Comparison of ENCODE assay signal across 11 mouse cellular contexts in genomic region chr5:115866296-115866695, GRCm38 (mm10). TPM values are rescaled to one million over a fixed set of nuclear protein-coding genes. Genes with fewer than 3 reads are reported as not detected.
DNase-seq lines count a peak whose midpoint lies in the region; ATAC-seq and TF ChIP-seq lines count a peak whose summit lies in the region.
"Had no signal": no experiment of that assay in that cellular context is flagged by ENCODE, and none has a peak within 500 bp of the region (broad histone marks: within the 10 kb centered on the region; RNA-seq: fewer than 3 reads in every experiment).

No protein-coding gene starts in this region.

- TF ChIP-seq CTCF in forebrain, postnatal 0 days (IDR thresholded peaks at IDR 0.05; ENCODE audit: low read depth) = no peak
- TF ChIP-seq CTCF in heart, postnatal 0 days (IDR thresholded peaks at IDR 0.05; ENCODE audit: low read depth) = no peak
- TF ChIP-seq CTCF in lung, embryonic 14.5 days (IDR thresholded peaks at IDR 0.05; ENCODE audit: low read depth) = no peak

- 85% methylated on average over 11 of the region's 11 CpGs for WGBS in forebrain, embryonic 14.5 days
- 60% methylated on average over 11 of the region's 11 CpGs for WGBS in forebrain, postnatal 0 days
- 28% methylated on average over 11 of the region's 11 CpGs for WGBS in heart, postnatal 0 days
- WGBS in lung, embryonic 14.5 days = 36% methylated on average over 11 of the region's 11 CpGs

- no peak for ATAC-seq in forebrain, embryonic 14.5 days
- no peak for ATAC-seq in forebrain, postnatal 0 days
- ATAC-seq in heart, postnatal 0 days (ENCODE audit: insufficient read depth, low read depth) = peak; percentile 30
- no peak for ATAC-seq in lung, embryonic 14.5 days (ENCODE audit: insufficient read depth)

- peak; percentile 20 for DNase-seq in forebrain, embryonic 14.5 days (ENCODE audit: low spot score)
- DNase-seq in forebrain, postnatal 0 days = no peak
- peak; percentile 40 to 62 for DNase-seq in heart, adult 18-20 months
- peak; percentile 14 for DNase-seq in heart, postnatal 0 days (ENCODE audit: low spot score)
- DNase-seq in lung, embryonic 14.5 days = peak; percentile 43
- DNase-seq in ovary, postnatal 14 days (ENCODE audit: low spot score) = no peak
- DNase-seq in layer of hippocampus, adult 9-10 months (ENCODE audit: low spot score) = no peak
- no peak for DNase-seq in layer of hippocampus, postnatal 36 days
- DNase-seq: adrenal gland, postnatal 36 days; thymus, adult 2 months had no signal

- no peaks in the 10 kb centered on the region for H3K4me1 ChIP-seq in forebrain, embryonic 14.5 days (ENCODE audit: control insufficient read depth, insufficient read depth, low read length)
- H3K4me1 ChIP-seq in forebrain, postnatal 0 days (ENCODE audit: insufficient read depth) = no peaks in the 10 kb centered on the region
- H3K4me1 ChIP-seq in heart, postnatal 0 days (ENCODE audit: control insufficient read depth, insufficient read depth) = peaks cover 8% of the 10 kb centered on the region; the same call in 1 of the 2 replicates
- H3K4me1 ChIP-seq in lung, embryonic 14.5 days (ENCODE audit: insufficient read depth) = no peaks in the 10 kb centered on the region
- H3K4me1 ChIP-seq: megakaryocyte, embryonic 14.5 days had no signal

- H3K9ac ChIP-seq in forebrain, embryonic 14.5 days (ENCODE audit: low read length) = no peak overlapping the region
- H3K9ac ChIP-seq in forebrain, postnatal 0 days = no peak overlapping the region
- no peak overlapping the region for H3K9ac ChIP-seq in heart, postnatal 0 days (replicated peaks; ENCODE audit: low read depth, low read length)
- no peak overlapping the region for H3K9ac ChIP-seq in lung, embryonic 14.5 days

- H3K36me3 ChIP-seq in forebrain, embryonic 14.5 days (ENCODE audit: control insufficient read depth, insufficient read depth, low read length) = peaks cover 11% of the 10 kb centered on the region
- H3K36me3 ChIP-seq in forebrain, postnatal 0 days (ENCODE audit: insufficient read depth) = no peaks in the 10 kb centered on the region
- H3K36me3 ChIP-seq in heart, postnatal 0 days (replicated peaks; ENCODE audit: control insufficient read depth, insufficient read depth, low read length) = peaks cover 27% of the 10 kb centered on the region
- H3K36me3 ChIP-seq in lung, embryonic 14.5 days (ENCODE audit: insufficient read depth) = peaks cover 33% of the 10 kb centered on the region

- H3K27ac ChIP-seq in forebrain, embryonic 14.5 days (ENCODE audit: low read depth, low read length) = no peak overlapping the region
- H3K27ac ChIP-seq in forebrain, postnatal 0 days (ENCODE audit: low read depth, low read length) = no peak overlapping the region
- peak overlapping the region; percentile 32; the same call in 1 of the 2 replicates for H3K27ac ChIP-seq in heart, postnatal 0 days (ENCODE audit: low read depth)
- 0 out of 2 replicates have a peak overlapping the region, but pooled peaks have one; percentile 46 for H3K27ac ChIP-seq in lung, embryonic 14.5 days (ENCODE audit: low read depth)

- H3K27me3 ChIP-seq in forebrain, embryonic 14.5 days (replicated peaks; ENCODE audit: control insufficient read depth, insufficient read depth, low read length) = no peaks in the 10 kb centered on the region
- no peaks in the 10 kb centered on the region; the same call in 1 of the 2 replicates for H3K27me3 ChIP-seq in forebrain, postnatal 0 days (ENCODE audit: insufficient read depth, low read length)
- H3K27me3 ChIP-seq in heart, postnatal 0 days (ENCODE audit: control insufficient read depth, insufficient read depth, low read length) = no peaks in the 10 kb centered on the region
- no peaks in the 10 kb centered on the region for H3K27me3 ChIP-seq in lung, embryonic 14.5 days (ENCODE audit: insufficient read depth, low read length)
- H3K27me3 ChIP-seq: megakaryocyte, embryonic 14.5 days had no signal

- H3K9me3 ChIP-seq in forebrain, embryonic 14.5 days (replicated peaks; ENCODE audit: control insufficient read depth, low read length) = no peaks in the 10 kb centered on the region
- no peaks in the 10 kb centered on the region for H3K9me3 ChIP-seq in forebrain, postnatal 0 days (ENCODE audit: low read length)
- no peaks in the 10 kb centered on the region for H3K9me3 ChIP-seq in heart, postnatal 0 days (replicated peaks; ENCODE audit: control insufficient read depth, low read length)
- no peaks in the 10 kb centered on the region for H3K9me3 ChIP-seq in lung, embryonic 14.5 days (ENCODE audit: low read depth, low read length)
- H3K9me3 ChIP-seq: megakaryocyte, embryonic 14.5 days had no signal

- no peak overlapping the region for H3K4me2 ChIP-seq in forebrain, embryonic 14.5 days (ENCODE audit: low read length)
- no peak overlapping the region for H3K4me2 ChIP-seq in forebrain, postnatal 0 days (ENCODE audit: low read depth)
- no peak overlapping the region for H3K4me2 ChIP-seq in heart, postnatal 0 days (ENCODE audit: low read depth, low read length)
- no peak overlapping the region for H3K4me2 ChIP-seq in lung, embryonic 14.5 days

- H3K4me3 ChIP-seq in forebrain, embryonic 14.5 days (ENCODE audit: low read depth, low read length) = no peak overlapping the region
- no peak overlapping the region for H3K4me3 ChIP-seq in forebrain, postnatal 0 days (ENCODE audit: low read depth, low read length)
- H3K4me3 ChIP-seq in heart, postnatal 0 days (ENCODE audit: low read depth, low read length) = no peak overlapping the region
- H3K4me3 ChIP-seq in lung, embryonic 14.5 days (ENCODE audit: low read depth, low read length) = no peak overlapping the region
- H3K4me3 ChIP-seq: megakaryocyte, embryonic 14.5 days had no signal

- TF ChIP-seq EP300 in heart, postnatal 0 days (IDR thresholded peaks at IDR 0.05; ENCODE audit: low read depth) = no peak

RNA-seq across cellular contexts. Expression of gene Cit, which starts 21.2 kb away (rescaled TPM):
- polyA plus RNA-seq in forebrain, embryonic 14.5 days (2014; fragmentation: Nextera tagmentation; extraction: Ambion mirVana) = 9.1 and 14.3 TPM in 2 replicates
- 15.8 and 23.3 TPM in 2 replicates for total RNA-seq in forebrain, postnatal 0 days (2014; rRNA removed)
- 7.6 and 18.7 TPM in 2 replicates for polyA plus RNA-seq in forebrain, postnatal 0 days (2015; fragmentation: Nextera tagmentation; extraction: Ambion mirVana)
- total RNA-seq in heart, adult 18-20 months (2021) = 1 to 10 TPM in 1 of 2 experiments, under 1 TPM in 1; 0.77 to 1.0 TPM
- total RNA-seq in heart, postnatal 0 days (2014; rRNA removed; ENCODE audit: low replicate concordance) = 11.5 and 17.4 TPM in 2 replicates
- polyA plus RNA-seq in heart, postnatal 0 days (2015; fragmentation: Nextera tagmentation; extraction: Ambion mirVana) = 4.1 and 4.9 TPM in 2 replicates
- 39.7 and 46.7 TPM in 2 replicates for polyA plus RNA-seq in lung, embryonic 14.5 days (2014; fragmentation: Nextera tagmentation; extraction: Ambion mirVana)
- total RNA-seq in layer of hippocampus, postnatal 36 days (2021) = 10 to 100 TPM; 58.6 to 59.0 TPM

Comparison
In these comparisons a context has a peak if more than half of its experiments do, and no peak if none do; other contexts are left out.
1. DNase-seq: peak in forebrain, embryonic 14.5 days (single experiment), heart, adult 18-20 months (2 of 2), heart, postnatal 0 days (single experiment) and lung, embryonic 14.5 days (single experiment); none in forebrain, postnatal 0 days (single experiment), ovary, postnatal 14 days (single experiment), layer of hippocampus, adult 9-10 months (single experiment) and layer of hippocampus, postnatal 36 days (0 of 2).
2. H3K27ac ChIP-seq: peak in heart, postnatal 0 days (single experiment) and lung, embryonic 14.5 days (single experiment); none in forebrain, embryonic 14.5 days (single experiment) and forebrain, postnatal 0 days (single experiment).